Mouse (Mus musculus) embryo, embryonic 9.5 days (tissue): ENCODE measurements around the gene Gm3594.
"Not testable (repeated sequence)": the region's sequence is repeated elsewhere in the genome, so short reads cannot be mapped to it uniquely, and the experiment has no call there.

Experiments
- DNase-seq: peaks from one replicate; pipeline ENCODE4 v3.0.0-alpha.2; 2017; ENCODE audit errors: extremely low spot score

Gene Gm3594

GRCm38 (mm10) chr14:6444511-6444910 lies at the start of gene Gm3594:
Gm3594 (minus strand) TSS chr14:6444611.
- not testable (repeated sequence) for DNase-seq

DNA sequence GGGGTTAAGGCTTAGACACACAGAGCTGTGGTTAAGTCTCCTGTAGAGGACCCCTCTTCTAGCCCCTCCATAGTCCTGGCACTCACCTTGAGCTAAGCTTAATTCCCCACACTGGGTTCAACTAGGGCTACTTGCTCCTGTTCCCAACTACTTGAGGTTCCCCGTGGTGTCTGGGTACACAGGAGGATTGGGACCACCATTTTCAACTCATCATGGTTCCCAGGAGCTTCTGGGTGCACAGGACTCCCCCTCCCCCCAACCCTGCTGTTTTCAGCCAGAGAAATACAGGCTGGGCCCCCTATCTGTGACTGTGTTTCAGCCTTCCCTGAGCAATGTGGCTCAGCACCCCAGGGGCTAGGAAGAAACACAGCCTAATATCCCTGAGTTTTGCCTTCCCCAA lies 41.9 kb upstream of the Gm3594 start:
- not testable (repeated sequence) for DNase-seq

GRCm38 (mm10) chr14:6485541-6485940 lies 41.1 kb upstream of the Gm3594 start:
- not testable (repeated sequence) for DNase-seq

- not testable (repeated sequence) for DNase-seq
These were observed 37.7 kb upstream of the Gm3594 start for GRCm38 (mm10) chr14:6482126-6482525.

- DNase-seq, result not testable (repeated sequence)
These were observed 27.4 kb upstream of the Gm3594 start for GRCm38 (mm10) chr14:6471856-6472255.

GRCm38 (mm10) chr14:6440774-6441173 lies 3.6 kb downstream of the Gm3594 start:
- DNase-seq, result not testable (repeated sequence)

DNA sequence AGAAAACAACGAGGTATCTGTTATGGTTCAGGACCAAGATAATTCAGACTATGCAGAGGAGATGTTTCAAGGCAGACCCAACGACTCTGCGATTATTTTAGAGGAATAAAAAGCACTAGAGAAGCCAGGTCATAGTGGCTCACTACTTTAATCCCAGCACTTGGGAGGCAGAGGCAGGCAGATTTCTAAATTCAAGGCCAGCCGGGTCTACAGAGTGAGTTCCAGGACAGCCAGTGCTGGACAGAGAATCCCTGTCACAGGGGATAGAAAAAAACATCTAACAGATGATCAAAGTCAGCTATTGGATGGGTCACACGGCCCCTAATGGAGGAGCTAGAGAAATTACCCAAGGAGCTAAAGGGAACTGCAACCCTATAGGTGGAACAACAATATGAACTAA lies 4.2 kb downstream of the Gm3594 start:
- not testable (repeated sequence) for DNase-seq

GRCm38 (mm10) chr14:6426766-6427165 lies 17.6 kb downstream of the Gm3594 start:
- DNase-seq, result not testable (repeated sequence)

DNA sequence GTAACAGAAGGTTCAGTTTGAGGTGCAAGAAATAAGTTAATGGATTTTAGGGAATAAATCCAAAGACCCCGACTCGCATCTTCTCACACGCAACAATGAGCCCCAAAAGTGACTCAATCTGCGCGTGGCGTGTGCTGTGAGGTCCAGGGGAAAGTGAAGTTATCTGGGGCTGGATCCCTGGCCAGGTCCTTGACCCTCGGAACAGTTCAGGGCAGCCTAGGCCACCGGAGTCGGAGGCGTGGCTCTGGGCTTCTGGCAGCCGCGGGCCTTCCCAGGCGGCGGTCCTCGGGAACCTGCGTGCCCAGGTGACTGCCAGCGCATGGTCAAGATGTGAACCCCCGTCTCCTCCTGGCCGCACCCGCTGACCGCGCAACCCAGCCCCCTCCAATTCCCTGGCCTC lies 18.1 kb downstream of the Gm3594 start:
- peak; percentile 0 for DNase-seq

GRCm38 (mm10) chr14:6412382-6412781 lies 32.0 kb downstream of the Gm3594 start, which contains the start of gene Gm3591:
Gm3591 (minus strand) TSS chr14:6412482.
- not testable (repeated sequence) for DNase-seq

DNA sequence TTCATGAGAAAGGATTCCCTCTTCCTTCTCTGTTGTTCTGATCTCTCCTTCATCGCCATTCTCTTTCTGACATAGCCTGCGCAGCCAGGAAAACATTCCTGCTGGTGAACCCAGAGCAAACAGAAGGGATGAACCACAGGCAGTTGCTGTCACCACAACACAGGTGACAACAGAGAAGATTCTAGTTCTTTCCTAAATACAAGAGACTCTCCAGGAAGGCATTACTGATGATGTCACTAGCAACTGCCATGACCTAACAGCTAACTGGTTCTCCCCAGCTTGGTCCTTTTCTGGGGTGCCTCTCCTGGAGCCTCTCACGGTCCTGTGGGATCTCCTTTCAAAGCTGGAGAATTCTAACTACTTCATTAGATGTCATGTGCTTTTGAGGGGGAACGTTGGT lies 54.2 kb downstream of the Gm3594 start, which contains the start of gene Gm16440:
TSS of gene Gm16440 (minus strand) at position 101 of the 400 bp plus-strand sequence.
- DNase-seq, result not testable (repeated sequence)
